Mouse (Mus musculus): Measurements from ENCODE around the gene Serinc5. TPM values are rescaled to one million over a fixed set of nuclear protein-coding genes. Genes with fewer than 3 reads are reported as not detected.
A peak's percentile ranks its signal among the peaks of the same experiment; 100 is the strongest.

The Serinc5 gene
- polyA plus RNA-seq, 1 experiment from 2014 or later, result 21.5 TPM

DNA sequence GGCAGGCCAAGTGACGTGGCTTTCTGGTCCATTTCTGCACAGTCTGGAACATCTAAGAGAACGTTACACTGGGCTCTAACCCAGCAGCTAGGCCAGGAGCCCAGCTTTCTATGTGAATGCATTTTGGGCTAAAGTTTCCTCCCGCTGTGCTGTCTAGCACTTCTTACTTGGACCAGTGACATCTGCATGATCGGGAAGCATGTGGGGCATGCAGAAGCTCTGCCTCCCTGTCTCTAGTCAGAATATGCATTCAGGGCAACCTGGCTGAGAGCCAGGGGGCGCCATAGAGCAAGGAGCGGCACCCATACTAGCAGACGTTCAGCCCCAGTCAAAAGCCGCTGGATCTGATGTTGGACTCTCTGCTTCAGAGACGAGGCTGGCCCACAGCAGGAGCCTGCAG is 122.4 kb downstream of the Serinc5 start:
- Histone ChIP-seq H3K27me3 (ENCODE audit: control insufficient read depth, insufficient read depth, low read depth, low read length) (no peaks in the 10 kb centered on the region), H3K9me3 (replicated peaks; ENCODE audit: control insufficient read depth, low read length) (no peaks in the 10 kb centered on the region), H3K4me3 (ENCODE audit: low read depth, low read length) (no peak overlapping the region), H3K36me3 (ENCODE audit: control insufficient read depth, insufficient read depth) (no peaks in the 10 kb centered on the region), H3K27ac (ENCODE audit: low read length) (no peak overlapping the region), H3K9ac (ENCODE audit: low read depth, low read length) (no peak overlapping the region), H3K4me1 (ENCODE audit: control insufficient read depth, low read depth, low read length) (peaks cover 3% of the 10 kb centered on the region; the same call in 1 of the 2 replicates), H3K4me2 (ENCODE audit: low read depth, low read length) (no peak overlapping the region)
- 26% methylated on average over 9 of the region's 9 CpGs for WGBS (ENCODE audit: insufficient replicate concordance)
- no peak for ATAC-seq (ENCODE audit: low read depth)

DNA sequence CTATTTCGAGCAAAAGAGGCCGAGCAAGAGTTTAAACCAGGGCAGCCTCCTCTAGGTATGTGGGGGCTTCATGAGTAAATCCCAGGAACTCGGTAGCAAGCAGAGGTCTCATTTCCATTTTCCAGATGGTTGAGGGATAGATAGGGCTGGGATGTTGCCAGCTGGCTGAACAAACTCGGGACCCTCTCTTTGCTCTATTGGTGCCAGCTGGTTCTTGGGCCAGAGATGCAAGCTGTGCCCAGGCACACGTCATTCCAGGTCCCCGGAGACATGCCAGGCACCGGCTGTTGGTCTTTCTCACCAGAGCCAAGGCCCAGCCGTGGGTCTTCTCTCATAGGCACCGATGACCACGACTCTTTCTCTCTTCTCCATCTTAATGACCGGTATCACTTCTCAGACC is 122.8 kb downstream of the Serinc5 start:
- peaks cover 3% of the 10 kb centered on the region; the same call in 1 of the 2 replicates for H3K4me1 ChIP-seq (ENCODE audit: control insufficient read depth, low read depth, low read length)
- WGBS (ENCODE audit: insufficient replicate concordance), result 76% methylated on average over 11 of the region's 11 CpGs
- no peaks in the 10 kb centered on the region for H3K36me3 ChIP-seq (ENCODE audit: control insufficient read depth, insufficient read depth)
- H3K27ac ChIP-seq (ENCODE audit: low read length), result no peak overlapping the region
- H3K4me2 ChIP-seq (ENCODE audit: low read depth, low read length), result no peak overlapping the region
- H3K9me3 ChIP-seq (replicated peaks; ENCODE audit: control insufficient read depth, low read length), result no peaks in the 10 kb centered on the region
- no peaks in the 10 kb centered on the region for H3K27me3 ChIP-seq (ENCODE audit: control insufficient read depth, insufficient read depth, low read depth, low read length)
- H3K9ac ChIP-seq (ENCODE audit: low read depth, low read length), result no peak overlapping the region
- no peak overlapping the region for H3K4me3 ChIP-seq (ENCODE audit: low read depth, low read length)
- no peak for ATAC-seq (ENCODE audit: low read depth)

DNA sequence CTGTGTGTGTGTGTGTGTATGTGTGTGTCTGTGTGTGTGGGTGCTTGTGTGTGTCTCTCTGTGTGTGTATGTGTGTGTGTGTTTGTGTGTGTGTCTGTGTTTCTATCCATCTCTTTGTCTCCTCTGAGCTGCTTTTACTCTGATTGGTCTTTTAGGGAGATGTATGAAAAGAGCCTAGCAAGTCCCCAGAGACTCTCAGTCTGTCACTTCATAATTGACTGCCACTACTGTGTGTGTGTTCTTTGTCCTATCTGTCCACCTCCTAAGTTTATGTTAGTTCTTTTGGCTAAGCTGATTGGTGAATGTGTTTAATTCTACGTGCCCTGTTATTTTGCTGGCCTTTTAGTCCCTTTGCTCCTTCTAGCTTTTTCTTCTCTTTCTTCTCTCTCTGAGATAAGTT is 124.8 kb downstream of the Serinc5 start:
- H3K4me2 ChIP-seq (ENCODE audit: low read depth, low read length), result no peak overlapping the region
- peaks cover 4% of the 10 kb centered on the region for H3K4me1 ChIP-seq (ENCODE audit: control insufficient read depth, low read depth, low read length)
- WGBS (ENCODE audit: insufficient replicate concordance), result 76% methylated on average over 1 of the region's 1 CpGs
- no peaks in the 10 kb centered on the region for H3K36me3 ChIP-seq (ENCODE audit: control insufficient read depth, insufficient read depth)
- no peaks in the 10 kb centered on the region for H3K9me3 ChIP-seq (replicated peaks; ENCODE audit: control insufficient read depth, low read length)
- H3K27me3 ChIP-seq (ENCODE audit: control insufficient read depth, insufficient read depth, low read depth, low read length), result no peaks in the 10 kb centered on the region
- H3K4me3 ChIP-seq (ENCODE audit: low read depth, low read length), result no peak overlapping the region
- no peak overlapping the region for H3K9ac ChIP-seq (ENCODE audit: low read depth, low read length)
- no peak for ATAC-seq (ENCODE audit: low read depth)
- H3K27ac ChIP-seq (ENCODE audit: low read length), result no peak overlapping the region

DNA sequence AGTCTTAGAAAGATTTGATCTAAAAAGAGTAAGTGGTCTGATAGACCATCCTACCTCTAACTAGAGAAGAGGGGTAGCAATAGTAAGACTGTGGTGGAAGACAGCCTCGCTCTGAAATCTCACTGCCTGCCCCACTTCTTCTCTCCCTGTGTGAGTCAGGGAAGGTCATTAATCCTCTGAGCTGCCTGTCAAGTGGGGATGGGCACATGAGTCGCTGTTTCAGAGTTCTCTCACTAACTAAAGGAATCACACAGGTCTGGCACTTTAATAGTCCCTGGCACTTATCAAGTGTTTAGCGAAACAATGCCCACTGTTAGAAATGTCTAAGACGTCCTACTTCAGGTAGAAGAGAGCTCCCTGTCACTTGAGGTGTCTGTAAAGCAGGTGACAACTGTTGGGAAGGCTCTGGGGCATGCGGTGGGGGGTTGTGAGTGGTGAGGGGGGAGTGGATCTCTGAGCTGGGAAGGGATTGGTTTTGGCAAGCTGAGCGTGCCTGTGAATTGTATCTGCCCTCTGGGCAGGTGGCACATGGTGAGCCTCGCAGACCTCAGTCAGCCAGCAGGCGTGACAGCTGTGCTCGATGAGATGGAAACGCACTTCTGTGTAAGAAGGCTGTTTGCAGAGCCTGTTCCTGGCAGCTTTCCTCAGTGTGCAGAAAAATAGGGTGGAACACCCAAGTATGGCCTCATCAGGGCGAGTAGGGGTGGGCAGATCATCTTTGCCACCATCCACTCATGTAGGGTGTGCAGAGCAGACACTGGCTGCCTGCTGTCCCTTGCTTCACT is 125.8 kb downstream of the Serinc5 start:
- Histone ChIP-seq H3K9me3 (replicated peaks; ENCODE audit: control insufficient read depth, low read length) (no peaks in the 10 kb centered on the region), H3K27me3 (ENCODE audit: control insufficient read depth, insufficient read depth, low read depth, low read length) (no peaks in the 10 kb centered on the region), H3K9ac (ENCODE audit: low read depth, low read length) (no peak overlapping the region), H3K4me1 (ENCODE audit: control insufficient read depth, low read depth, low read length) (peaks cover 12% of the 10 kb centered on the region), H3K27ac (ENCODE audit: low read length) (no peak overlapping the region), H3K36me3 (ENCODE audit: control insufficient read depth, insufficient read depth) (no peaks in the 10 kb centered on the region), H3K4me3 (ENCODE audit: low read depth, low read length) (no peak overlapping the region), H3K4me2 (ENCODE audit: low read depth, low read length) (no peak overlapping the region)
- ATAC-seq (ENCODE audit: low read depth), result no peak
- WGBS (ENCODE audit: insufficient replicate concordance), result 56% methylated on average over 11 of the region's 11 CpGs

DNA sequence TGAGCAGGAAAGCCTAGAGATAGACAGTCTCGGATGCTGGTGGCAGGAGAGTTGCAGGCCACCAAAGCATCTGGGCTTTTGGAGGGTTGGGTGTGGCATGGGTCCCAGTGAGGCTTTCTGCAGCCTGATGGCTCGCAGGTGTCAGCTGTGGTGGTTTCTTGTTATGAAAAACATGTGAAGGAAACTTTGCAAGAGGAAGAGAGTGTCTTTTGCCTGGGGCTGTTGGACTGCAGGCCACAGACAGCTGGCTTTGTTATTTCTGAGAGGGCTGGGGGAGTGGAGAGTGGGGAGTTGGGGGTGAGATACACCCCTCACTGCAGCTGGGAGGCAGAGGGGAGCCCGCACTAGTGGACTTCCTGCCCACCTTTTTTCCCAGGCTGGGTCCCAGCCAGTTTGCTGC is 127.9 kb downstream of the Serinc5 start:
- no peaks in the 10 kb centered on the region for H3K27me3 ChIP-seq (ENCODE audit: control insufficient read depth, insufficient read depth, low read depth, low read length)

DNA sequence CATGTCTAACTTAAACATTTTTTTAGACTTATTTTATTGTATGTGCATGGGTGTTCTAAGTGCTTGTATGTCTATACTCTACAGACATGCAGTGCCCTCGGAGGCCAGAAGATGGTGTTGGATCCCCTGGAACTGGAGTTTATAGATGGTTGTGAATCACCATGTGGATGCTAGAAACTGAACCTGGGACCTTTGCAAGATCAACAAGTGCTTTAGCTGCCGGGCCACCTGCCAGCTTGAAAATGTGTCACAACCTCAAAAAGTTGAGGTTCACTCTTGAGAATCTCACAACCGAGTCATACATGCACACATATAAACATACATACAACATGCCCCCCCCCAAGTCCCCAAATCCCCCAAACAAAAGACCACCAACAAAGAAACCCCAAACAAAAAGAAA is 129.0 kb downstream of the Serinc5 start:
- Histone ChIP-seq H3K27me3 (ENCODE audit: control insufficient read depth, insufficient read depth, low read depth, low read length) (no peaks in the 10 kb centered on the region), H3K9me3 (replicated peaks; ENCODE audit: control insufficient read depth, low read length) (no peaks in the 10 kb centered on the region), H3K4me2 (ENCODE audit: low read depth, low read length) (no peak overlapping the region), H3K27ac (ENCODE audit: low read length) (no peak overlapping the region), H3K36me3 (ENCODE audit: control insufficient read depth, insufficient read depth) (no peaks in the 10 kb centered on the region), H3K9ac (ENCODE audit: low read depth, low read length) (no peak overlapping the region), H3K4me1 (ENCODE audit: control insufficient read depth, low read depth, low read length) (peaks cover 29% of the 10 kb centered on the region), H3K4me3 (ENCODE audit: low read depth, low read length) (no peak overlapping the region)
- WGBS (ENCODE audit: insufficient replicate concordance), result 68% methylated on average over 3 of the region's 3 CpGs
- no peak for ATAC-seq (ENCODE audit: low read depth)

More for the DNA sequence above, 127.9 kb downstream of the Serinc5 start:
- ATAC-seq (ENCODE audit: low read depth), result no peak
- no peak overlapping the region for H3K27ac ChIP-seq (ENCODE audit: low read length)
- H3K9ac ChIP-seq (ENCODE audit: low read depth, low read length), result no peak overlapping the region
- peaks cover 29% of the 10 kb centered on the region for H3K4me1 ChIP-seq (ENCODE audit: control insufficient read depth, low read depth, low read length)
- H3K9me3 ChIP-seq (replicated peaks; ENCODE audit: control insufficient read depth, low read length), result no peaks in the 10 kb centered on the region
- 59% methylated on average over 3 of the region's 3 CpGs for WGBS (ENCODE audit: insufficient replicate concordance)
- no peaks in the 10 kb centered on the region for H3K36me3 ChIP-seq (ENCODE audit: control insufficient read depth, insufficient read depth)
- no peak overlapping the region for H3K4me2 ChIP-seq (ENCODE audit: low read depth, low read length)
- no peak overlapping the region for H3K4me3 ChIP-seq (ENCODE audit: low read depth, low read length)

DNA sequence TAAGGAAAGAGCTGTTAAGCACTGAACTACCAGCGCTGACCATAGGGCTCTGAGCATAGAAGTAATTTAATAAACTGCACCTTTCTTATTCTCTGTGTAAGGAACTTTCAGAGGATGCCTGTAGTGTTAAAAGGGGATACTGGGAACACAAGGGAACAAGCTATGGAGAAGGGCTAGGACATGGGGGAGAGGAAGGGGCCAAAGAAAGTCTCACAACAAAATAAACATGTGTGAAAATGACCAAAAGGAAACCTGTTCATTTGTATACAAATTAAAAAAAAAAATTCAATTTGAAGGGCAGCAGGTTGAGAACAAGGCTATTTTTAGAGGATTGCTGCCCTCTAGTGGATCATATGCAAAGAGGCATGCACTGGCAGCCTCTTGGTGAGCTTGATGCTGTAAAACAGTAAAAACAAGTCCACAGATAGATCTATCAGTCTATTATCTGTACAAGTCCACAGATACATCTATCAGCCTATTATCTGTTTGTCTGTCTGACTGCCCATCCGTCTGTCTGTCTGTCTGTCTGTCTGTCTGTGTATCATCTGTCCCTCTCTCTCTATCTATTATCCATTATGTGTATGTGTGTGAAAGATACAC is 129.9 kb downstream of the Serinc5 start:
- Histone ChIP-seq H3K36me3 (ENCODE audit: control insufficient read depth, insufficient read depth) (no peaks in the 10 kb centered on the region), H3K27me3 (ENCODE audit: control insufficient read depth, insufficient read depth, low read depth, low read length) (no peaks in the 10 kb centered on the region), H3K9ac (ENCODE audit: low read depth, low read length) (no peak overlapping the region), H3K4me3 (ENCODE audit: low read depth, low read length) (no peak overlapping the region), H3K9me3 (replicated peaks; ENCODE audit: control insufficient read depth, low read length) (no peaks in the 10 kb centered on the region), H3K27ac (ENCODE audit: low read length) (no peak overlapping the region), H3K4me1 (ENCODE audit: control insufficient read depth, low read depth, low read length) (peaks cover 29% of the 10 kb centered on the region), H3K4me2 (ENCODE audit: low read depth, low read length) (no peak overlapping the region)
- 13% methylated on average over 2 of the region's 2 CpGs for WGBS (ENCODE audit: insufficient replicate concordance)
- no peak for ATAC-seq (ENCODE audit: low read depth)

DNA sequence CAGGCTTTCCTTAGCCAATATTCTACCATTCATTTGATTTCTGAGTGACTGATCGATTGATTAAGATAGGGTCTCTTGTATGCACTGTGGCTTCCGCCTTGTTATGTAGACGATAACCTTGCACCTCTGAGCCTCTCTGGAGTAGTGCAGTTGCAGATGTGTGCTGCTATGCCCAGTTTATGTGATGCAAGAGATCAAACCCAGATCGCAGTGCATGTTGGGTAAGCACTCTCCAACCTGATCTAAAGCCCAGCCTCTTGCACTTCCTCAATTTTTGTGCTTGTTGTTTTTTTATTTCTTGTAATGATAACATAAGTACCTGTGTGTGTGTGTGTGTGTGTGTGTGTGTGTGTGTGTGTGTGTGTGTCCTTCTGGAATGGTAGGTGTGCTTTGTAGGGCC is 132.0 kb downstream of the Serinc5 start:
- WGBS (ENCODE audit: insufficient replicate concordance), result 60% methylated on average over 4 of the region's 4 CpGs
- Histone ChIP-seq H3K9me3 (replicated peaks; ENCODE audit: control insufficient read depth, low read length) (no peaks in the 10 kb centered on the region), H3K27me3 (ENCODE audit: control insufficient read depth, insufficient read depth, low read depth, low read length) (no peaks in the 10 kb centered on the region), H3K27ac (ENCODE audit: low read length) (peak overlapping the region; percentile 85), H3K9ac (ENCODE audit: low read depth, low read length) (peak overlapping the region; percentile 44), H3K36me3 (ENCODE audit: control insufficient read depth, insufficient read depth) (no peaks in the 10 kb centered on the region), H3K4me2 (ENCODE audit: low read depth, low read length) (peak overlapping the region; percentile 53), H3K4me3 (ENCODE audit: low read depth, low read length) (no peak overlapping the region), H3K4me1 (ENCODE audit: control insufficient read depth, low read depth, low read length) (peaks cover 29% of the 10 kb centered on the region)
- ATAC-seq (ENCODE audit: low read depth), result peak; percentile 30

DNA sequence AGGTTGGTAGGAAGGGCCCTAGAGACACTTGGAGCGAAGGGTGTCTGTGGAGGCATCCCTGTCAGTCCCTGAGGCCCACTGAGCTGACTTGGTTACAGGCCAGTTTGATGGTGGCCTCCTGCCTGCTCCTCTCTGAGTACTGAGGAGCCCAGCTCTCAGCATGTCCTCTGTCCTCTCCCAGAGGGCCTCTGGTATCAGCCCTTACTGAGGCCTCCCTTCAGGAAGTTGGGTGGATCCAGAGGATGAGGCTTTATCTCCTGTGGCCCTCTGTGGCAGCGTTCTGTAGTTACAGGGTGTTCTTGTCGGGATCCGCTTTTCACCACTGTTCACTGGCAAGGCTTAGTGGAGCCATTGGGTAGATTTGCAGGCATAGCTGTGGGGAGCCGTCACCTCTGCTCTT is 132.4 kb downstream of the Serinc5 start:
- ATAC-seq (ENCODE audit: low read depth), result peak; percentile 99
- H3K4me3 ChIP-seq (ENCODE audit: low read depth, low read length), result peak overlapping the region; percentile 21; the same call in 1 of the 2 replicates
- peak overlapping the region; percentile 50 for H3K9ac ChIP-seq (ENCODE audit: low read depth, low read length)
- no peaks in the 10 kb centered on the region for H3K9me3 ChIP-seq (replicated peaks; ENCODE audit: control insufficient read depth, low read length)
- H3K4me2 ChIP-seq (ENCODE audit: low read depth, low read length), result peak overlapping the region; percentile 53
- no peaks in the 10 kb centered on the region for H3K36me3 ChIP-seq (ENCODE audit: control insufficient read depth, insufficient read depth)
- 23% methylated on average over 5 of the region's 5 CpGs for WGBS (ENCODE audit: insufficient replicate concordance)
- no peaks in the 10 kb centered on the region; the same call in 1 of the 2 replicates for H3K27me3 ChIP-seq (ENCODE audit: control insufficient read depth, insufficient read depth, low read depth, low read length)
- peaks cover 29% of the 10 kb centered on the region for H3K4me1 ChIP-seq (ENCODE audit: control insufficient read depth, low read depth, low read length)
- peak overlapping the region; percentile 85 for H3K27ac ChIP-seq (ENCODE audit: low read length)

All from liver, embryonic 16.5 days (tissue).